Mouse (Mus musculus) retina, postnatal 1 day (tissue): ENCODE data around the gene Gm28891.
"Not testable (repeated sequence)": the region's sequence is repeated elsewhere in the genome, so short reads cannot be mapped to it uniquely, and the experiment has no call there.

Source experiments
- DNase-seq: peaks from one replicate; pipeline ENCODE4 v3.0.0-alpha.2; 2012

Gm28891 gene

GRCm38 (mm10) chrY:60240902-60241301, at the start of gene Gm28891:
Gm28891 (plus strand) TSS chrY:60241202.
- not testable (repeated sequence) for DNase-seq
